Mouse (Mus musculus) splenic B cell, adult 2 months (primary cell): ENCODE results near the gene Mmp14.
A peak's percentile ranks its signal among the peaks of the same experiment; 100 is the strongest.

Experiments
- DNase-seq: peaks from one replicate; pipeline ENCODE4 v3.0.0-alpha.2; 2011; ENCODE audit warnings: low read depth, low spot score
- H3K27me3 ChIP-seq: 2 replicates; pipeline ENCODE4 v1.6.1; 2012; ENCODE audit warnings: mild to moderate bottlenecking, low read length, moderate library complexity, mixed read lengths; ENCODE audit not compliant: control insufficient read depth, poor library complexity, insufficient read depth, severe bottlenecking
- H3K36me3 ChIP-seq: 2 replicates; pipeline ENCODE4 v1.6.1; 2012; ENCODE audit warnings: mild to moderate bottlenecking, low read length, moderate library complexity, mixed read lengths; ENCODE audit not compliant: control insufficient read depth, poor library complexity, insufficient read depth, severe bottlenecking

The Mmp14 gene

GRCm38 (mm10) chr14:54425540-54425939 is 5.9 kb upstream of the Mmp14 start:
- H3K27me3 ChIP-seq = no peaks in the 10 kb centered on the region
- no peak for DNase-seq
- no peaks in the 10 kb centered on the region for H3K36me3 ChIP-seq

- H3K36me3 ChIP-seq = no peaks in the 10 kb centered on the region
- H3K27me3 ChIP-seq = no peaks in the 10 kb centered on the region
- DNase-seq = peak; percentile 43
Measured at GRCm38 (mm10) chr14:54426003-54426688, 5.3 kb upstream of the Mmp14 start.

GRCm38 (mm10) chr14:54426689-54427398 is 4.6 kb upstream of the Mmp14 start, which contains the start of gene Mrpl52:
Gene Mrpl52 (plus strand): TSS chr14:54426909.
- no peaks in the 10 kb centered on the region for H3K27me3 ChIP-seq
- no peaks in the 10 kb centered on the region for H3K36me3 ChIP-seq
- DNase-seq = peak; percentile 75

- no peaks in the 10 kb centered on the region for H3K27me3 ChIP-seq
- no peaks in the 10 kb centered on the region for H3K36me3 ChIP-seq
- no peak for DNase-seq
Measured at GRCm38 (mm10) chr14:54427696-54428095, 3.7 kb upstream of the Mmp14 start.

GRCm38 (mm10) chr14:54428421-54428820 is 3.0 kb upstream of the Mmp14 start:
- DNase-seq = no peak
- H3K36me3 ChIP-seq = no peaks in the 10 kb centered on the region

GRCm38 (mm10) chr14:54429332-54430093 is 1.9 kb upstream of the Mmp14 start:
- Histone ChIP-seq H3K36me3 (no peaks in the 10 kb centered on the region), H3K27me3 (no peaks in the 10 kb centered on the region)
- no peak for DNase-seq

More at GRCm38 (mm10) chr14:54428421-54428820, 3.0 kb upstream of the Mmp14 start:
- H3K27me3 ChIP-seq = no peaks in the 10 kb centered on the region

GRCm38 (mm10) chr14:54430406-54431145 is 836 bp upstream of the Mmp14 start:
- H3K36me3 ChIP-seq = no peaks in the 10 kb centered on the region
- no peaks in the 10 kb centered on the region for H3K27me3 ChIP-seq
- no peak for DNase-seq

GRCm38 (mm10) chr14:54432078-54432836 is 845 bp downstream of the Mmp14 start:
- Histone ChIP-seq H3K36me3 (no peaks in the 10 kb centered on the region), H3K27me3 (no peaks in the 10 kb centered on the region)
- peak; percentile 51 for DNase-seq

- no peaks in the 10 kb centered on the region for H3K36me3 ChIP-seq
- DNase-seq = no peak
- H3K27me3 ChIP-seq = no peaks in the 10 kb centered on the region
Measured at GRCm38 (mm10) chr14:54432837-54433830, 1.7 kb downstream of the Mmp14 start.

GRCm38 (mm10) chr14:54433941-54434531 is 2.6 kb downstream of the Mmp14 start:
- Histone ChIP-seq H3K36me3 (no peaks in the 10 kb centered on the region), H3K27me3 (no peaks in the 10 kb centered on the region)
- no peak for DNase-seq

- Histone ChIP-seq H3K36me3 (no peaks in the 10 kb centered on the region), H3K27me3 (no peaks in the 10 kb centered on the region)
- no peak for DNase-seq
Measured at GRCm38 (mm10) chr14:54435194-54435918, 3.9 kb downstream of the Mmp14 start.

GRCm38 (mm10) chr14:54439155-54439554 is 7.7 kb downstream of the Mmp14 start:
- Histone ChIP-seq H3K27me3 (no peaks in the 10 kb centered on the region), H3K36me3 (no peaks in the 10 kb centered on the region)
- DNase-seq = no peak
